Mouse (Mus musculus) C2C12 (cell line): ENCODE measurements at regions not wholly inside any gene's neighbourhood (a gene's known extent, or its start where the extent isn't known, plus 50 kb on each side); places are given as distances from the start of the nearest gene placed in this dataset.

Experiments used
- H3K27me3 ChIP-seq: one replicate; pipeline ENCODE4 v1.6.1; 2011; ENCODE audit not compliant: control insufficient read depth, insufficient read depth, insufficient read length
- H3K36me3 ChIP-seq: one replicate; pipeline ENCODE4 v1.6.1; 2011; ENCODE audit not compliant: control insufficient read depth, insufficient read depth
- H3K4me3 ChIP-seq: one replicate; pipeline ENCODE4 v1.5.1; 2011; ENCODE audit warnings: mild to moderate bottlenecking, control low read depth; ENCODE audit not compliant: poor library complexity, insufficient read depth, severe bottlenecking
- H3K79me2 ChIP-seq: one replicate; pipeline ENCODE4 v1.6.1; 2011; ENCODE audit not compliant: control insufficient read depth, insufficient read depth
- H3K79me3 ChIP-seq: one replicate; pipeline ENCODE4 v1.6.1; 2011; ENCODE audit warnings: low read depth, control low read depth
- H3ac ChIP-seq: one replicate; pipeline ENCODE3; 2011; ENCODE audit warnings: low read depth; ENCODE audit not compliant: control insufficient read depth, insufficient read length
- CEBPB ChIP-seq: IDR thresholded peaks from one replicate; pipeline ENCODE4 v1.6.1; 2011; ENCODE audit warnings: low read depth, mild to moderate bottlenecking, control low read depth, moderate library complexity
- CTCF ChIP-seq: IDR thresholded peaks from one replicate; pipeline ENCODE4 v1.5.1; 2011; ENCODE audit not compliant: control insufficient read depth, insufficient read depth, insufficient read length
- FOSL1 ChIP-seq: IDR thresholded peaks from one replicate; pipeline ENCODE4 v1.8.0; 2011; ENCODE audit warnings: mild to moderate bottlenecking, low read length; ENCODE audit not compliant: poor library complexity, insufficient read depth, severe bottlenecking
- MAX ChIP-seq: IDR thresholded peaks from one replicate; pipeline ENCODE4 v1.6.1; 2011; ENCODE audit warnings: mild to moderate bottlenecking, control low read depth
- MYOD1 ChIP-seq: IDR thresholded peaks from one replicate; pipeline ENCODE4 v1.6.1; 2011; ENCODE audit warnings: low read depth; ENCODE audit not compliant: control insufficient read depth, insufficient read length
- MYOG ChIP-seq: IDR thresholded peaks from one replicate; pipeline ENCODE4 v1.6.1; 2011; ENCODE audit not compliant: control insufficient read depth, insufficient read length; ENCODE audit errors: extremely low read depth
- USF1 ChIP-seq: IDR thresholded peaks from one replicate; pipeline ENCODE4 v1.6.1; 2011; ENCODE audit warnings: low read depth, mild to moderate bottlenecking, control low read depth, moderate library complexity

DNA sequence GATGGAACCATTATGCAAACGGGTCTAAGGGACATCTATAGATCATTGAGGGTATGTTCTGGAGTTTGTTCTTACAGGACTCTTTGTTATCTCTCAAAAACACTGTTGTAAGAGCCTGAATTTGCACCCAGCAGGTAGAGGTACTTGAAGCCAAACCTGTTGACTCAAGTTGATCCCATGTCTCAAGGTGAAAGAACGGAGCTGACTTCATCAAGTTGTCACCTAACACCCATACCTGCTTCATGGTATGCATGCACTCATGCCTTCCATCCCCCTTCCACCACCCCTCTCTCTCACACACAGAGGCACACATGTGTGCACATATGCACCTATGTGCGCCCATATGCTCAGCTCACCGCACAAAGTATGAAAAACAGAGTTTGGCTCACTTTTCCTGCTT is 189.0 kb downstream of the Ttll7 start:
- H3K79me2 ChIP-seq: no peaks in the 10 kb centered on the region
- H3ac ChIP-seq: no peak overlapping the region
- no peaks in the 10 kb centered on the region for H3K36me3 ChIP-seq
- H3K27me3 ChIP-seq: no peaks in the 10 kb centered on the region
- TF ChIP-seq MYOD1 (no peak), MYOG (no peak), MAX (no peak), FOSL1 (no peak), USF1 (no peak), CTCF (no peak), CEBPB (no peak)
- no peak overlapping the region for H3K4me3 ChIP-seq
- no peaks in the 10 kb centered on the region for H3K79me3 ChIP-seq

DNA sequence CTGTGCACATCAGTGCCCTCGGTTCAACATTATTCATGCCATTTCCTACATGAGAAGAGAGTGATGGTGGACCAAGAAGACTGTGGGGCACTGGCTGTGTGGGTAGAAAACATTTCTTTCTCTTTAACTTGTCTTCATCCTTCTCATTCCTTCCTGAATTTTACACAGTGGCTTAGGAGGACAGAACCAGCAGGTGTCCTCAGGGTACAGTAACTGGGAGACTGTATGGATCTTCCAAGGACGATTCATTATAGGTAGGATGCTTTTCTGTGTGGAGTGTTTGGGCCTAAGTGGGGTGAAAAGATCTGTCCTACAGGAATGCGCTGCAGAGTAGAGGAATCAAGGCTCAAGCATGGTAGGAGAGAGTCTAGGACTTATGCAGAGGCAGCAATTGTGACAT is 190.7 kb downstream of the Ttll7 start:
- Histone ChIP-seq H3K79me2 (no peaks in the 10 kb centered on the region), H3ac (no peak overlapping the region), H3K36me3 (no peaks in the 10 kb centered on the region), H3K79me3 (no peaks in the 10 kb centered on the region), H3K27me3 (no peaks in the 10 kb centered on the region), H3K4me3 (no peak overlapping the region)
- TF ChIP-seq MYOG: no peak
- no peak for TF ChIP-seq FOSL1
- no peak for TF ChIP-seq CTCF
- no peak for TF ChIP-seq MYOD1
- no peak for TF ChIP-seq USF1

DNA sequence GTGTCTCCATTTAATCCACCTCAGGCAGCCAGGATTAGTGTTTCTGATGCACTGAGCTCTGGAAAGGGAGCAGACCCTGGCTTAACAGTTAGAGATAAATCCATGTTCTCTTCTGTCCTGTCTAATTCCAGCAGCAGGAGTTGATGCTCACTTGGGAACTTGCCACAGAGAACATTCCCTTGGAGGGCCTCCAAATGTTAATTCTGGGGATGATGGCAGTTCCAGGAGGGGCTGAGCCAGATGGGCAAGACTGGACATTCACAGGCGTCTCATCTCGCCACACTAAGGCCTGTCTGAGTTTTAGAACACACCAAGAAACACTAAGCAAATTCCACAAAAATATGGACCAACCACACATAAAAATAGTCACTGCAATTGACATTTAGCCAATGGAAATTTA is 194.5 kb downstream of the Ttll7 start:
- Histone ChIP-seq H3K27me3 (no peaks in the 10 kb centered on the region), H3K79me2 (no peaks in the 10 kb centered on the region), H3ac (no peak overlapping the region), H3K79me3 (no peaks in the 10 kb centered on the region), H3K36me3 (no peaks in the 10 kb centered on the region), H3K4me3 (no peak overlapping the region)
- TF ChIP-seq USF1: no peak
- no peak for TF ChIP-seq MAX
- TF ChIP-seq CTCF: no peak
- TF ChIP-seq FOSL1: no peak
- TF ChIP-seq MYOD1: no peak
- no peak for TF ChIP-seq CEBPB
- TF ChIP-seq MYOG: no peak

DNA sequence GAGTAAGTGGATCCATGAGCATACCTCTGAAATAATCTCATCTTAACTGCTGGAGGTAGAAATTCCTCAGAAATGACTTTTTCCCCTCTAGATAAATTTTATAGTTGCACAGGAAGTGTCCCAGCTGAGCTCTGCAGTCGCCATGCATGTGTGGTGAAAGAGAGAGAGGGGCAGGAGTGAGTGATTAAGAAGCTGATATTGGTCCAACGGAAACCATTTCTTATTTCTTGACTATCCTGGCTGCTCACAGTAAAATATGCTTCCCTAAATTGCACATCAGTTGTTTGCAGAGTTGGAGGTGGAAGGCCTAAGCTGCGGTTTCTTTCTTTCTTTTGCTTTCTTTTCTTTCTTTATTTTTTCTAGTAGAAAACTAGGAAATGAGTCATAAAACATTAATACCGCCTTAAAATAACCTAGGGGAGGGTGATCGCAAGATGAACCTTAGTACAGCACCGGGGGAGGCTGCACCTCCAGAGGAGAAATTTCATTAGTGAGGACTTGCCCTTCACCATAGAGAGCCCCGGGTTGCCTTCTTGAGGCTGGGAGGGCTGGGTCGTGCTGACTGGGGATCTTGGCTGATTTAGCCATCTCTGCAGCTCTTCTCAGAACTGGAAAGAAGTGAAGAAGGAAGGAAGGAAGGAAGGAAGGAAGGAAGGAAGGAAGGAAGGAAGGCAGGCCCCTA is 202.1 kb downstream of the Ttll7 start:
- Histone ChIP-seq H3ac (no peak overlapping the region), H3K36me3 (no peaks in the 10 kb centered on the region), H3K4me3 (no peak overlapping the region), H3K79me3 (no peaks in the 10 kb centered on the region), H3K79me2 (no peaks in the 10 kb centered on the region), H3K27me3 (no peaks in the 10 kb centered on the region)
- TF ChIP-seq CEBPB (no peak), MAX (no peak), USF1 (no peak), CTCF (no peak), MYOD1 (no peak), MYOG (no peak), FOSL1 (no peak)

DNA sequence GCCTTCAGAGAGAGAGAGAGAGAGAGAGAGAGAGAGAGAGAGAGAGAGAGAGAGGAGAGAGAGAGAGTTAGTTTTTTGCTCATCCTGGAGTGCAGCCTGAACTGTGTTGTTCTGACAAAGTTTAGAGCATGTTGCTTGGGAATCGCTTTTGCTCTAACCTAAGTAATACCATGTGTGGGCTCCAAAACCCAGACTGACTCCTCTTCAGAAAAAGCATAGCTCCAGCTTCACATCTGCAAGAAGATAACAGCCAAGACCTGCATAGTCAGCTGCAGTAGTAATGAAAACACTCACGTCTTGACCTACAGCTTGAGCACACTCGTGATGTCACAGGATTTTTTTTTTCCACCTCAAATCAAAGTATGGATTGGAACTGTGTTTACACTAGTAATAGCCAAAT is 205.7 kb downstream of the Ttll7 start:
- H3ac ChIP-seq: no peak overlapping the region
- H3K4me3 ChIP-seq: no peak overlapping the region
- H3K27me3 ChIP-seq: no peaks in the 10 kb centered on the region
- no peaks in the 10 kb centered on the region for H3K79me2 ChIP-seq
- H3K79me3 ChIP-seq: no peaks in the 10 kb centered on the region
- H3K36me3 ChIP-seq: no peaks in the 10 kb centered on the region
- no peak for TF ChIP-seq USF1
- no peak for TF ChIP-seq CTCF
- no peak for TF ChIP-seq MYOD1
- no peak for TF ChIP-seq MYOG
- no peak for TF ChIP-seq FOSL1
- no peak for TF ChIP-seq MAX
- no peak for TF ChIP-seq CEBPB
